Mouse (Mus musculus) central nervous system, embryonic 11.5 days (tissue): Measurements from ENCODE around the gene Zbtb7a. TPM values are rescaled to one million over a fixed set of nuclear protein-coding genes. Genes with fewer than 3 reads are reported as not detected.

Experiments used
- polyA plus RNA-seq: library from polyadenylated mRNA; depleted of rRNA; stranded (reverse); fragments of >200 nt; gene quantifications from 2 replicates; pipeline ENCODE4 v1.2.3, GENCODE M21; 2012; rRNA removed

The Zbtb7a gene
- polyA plus RNA-seq: 12.7 and 17.8 TPM in 2 replicates

DNA sequence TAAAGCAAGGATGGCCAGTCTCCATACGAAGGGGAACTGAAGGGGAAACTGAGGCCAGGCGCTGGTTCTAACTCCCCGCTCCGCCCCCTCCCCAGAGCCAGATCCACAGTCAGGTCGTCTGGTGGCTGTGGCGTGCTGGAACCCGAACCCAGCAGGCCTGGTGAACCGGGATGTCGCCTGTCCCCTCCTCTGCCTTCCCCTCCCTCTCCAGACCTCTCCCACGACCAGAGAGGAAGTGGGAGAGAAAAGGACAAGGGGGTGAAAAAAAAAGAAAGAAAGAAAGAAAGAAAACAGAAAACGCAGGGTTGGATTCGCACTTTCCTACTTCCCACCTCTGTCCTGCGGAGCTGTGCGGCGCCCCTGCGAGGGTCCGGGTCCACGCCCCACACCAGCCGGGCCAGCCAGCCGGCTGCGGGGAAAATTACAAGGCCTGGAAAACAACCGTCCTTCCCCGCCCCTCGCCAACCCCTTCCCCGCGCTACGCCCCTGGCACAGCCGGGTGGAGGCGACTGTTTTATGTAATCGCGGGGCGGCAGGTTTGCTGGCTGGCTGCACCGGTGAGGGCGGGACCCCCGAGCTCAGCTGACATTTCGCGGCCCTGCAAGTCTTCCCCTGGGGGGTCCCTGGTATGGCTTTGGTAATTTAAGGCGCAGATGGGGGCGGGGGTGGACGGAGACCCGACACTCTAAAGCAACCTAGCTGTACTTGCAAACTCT lies at the start of gene Zbtb7a:
Gene Zbtb7a (plus strand): TSS at position 255 of the 716 bp plus-strand sequence.

DNA sequence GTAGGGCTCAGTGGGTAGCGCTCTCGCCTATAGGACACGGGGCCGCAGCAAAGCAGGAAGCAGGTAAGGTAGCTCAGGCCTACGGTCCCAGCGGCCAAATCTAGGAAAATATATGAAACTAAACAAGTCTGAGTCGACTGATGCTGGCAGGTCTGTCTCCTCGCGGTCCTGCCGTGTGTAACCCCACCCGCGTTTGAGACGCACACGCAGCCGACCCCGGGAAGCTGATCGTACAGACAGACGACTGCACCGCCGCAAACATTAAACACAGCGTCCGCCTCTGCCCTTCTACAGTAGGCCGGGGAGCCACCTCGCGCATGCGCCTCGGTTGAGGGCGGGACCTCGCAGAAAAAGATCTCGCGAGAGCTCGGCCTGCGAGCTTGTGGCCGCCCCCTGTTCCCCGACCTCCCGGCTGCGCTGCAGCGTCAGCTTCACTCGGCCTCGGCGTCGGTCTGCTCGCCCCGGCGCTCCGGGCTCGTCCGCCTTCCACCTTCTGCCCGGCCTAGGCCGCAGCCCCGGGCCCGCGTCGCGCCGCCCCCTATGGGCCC lies 29.4 kb upstream of the Zbtb7a start, which contains the start of gene Map2k2:
Gene Map2k2 (plus strand): TSS at position 351 of the 548 bp plus-strand sequence.

DNA sequence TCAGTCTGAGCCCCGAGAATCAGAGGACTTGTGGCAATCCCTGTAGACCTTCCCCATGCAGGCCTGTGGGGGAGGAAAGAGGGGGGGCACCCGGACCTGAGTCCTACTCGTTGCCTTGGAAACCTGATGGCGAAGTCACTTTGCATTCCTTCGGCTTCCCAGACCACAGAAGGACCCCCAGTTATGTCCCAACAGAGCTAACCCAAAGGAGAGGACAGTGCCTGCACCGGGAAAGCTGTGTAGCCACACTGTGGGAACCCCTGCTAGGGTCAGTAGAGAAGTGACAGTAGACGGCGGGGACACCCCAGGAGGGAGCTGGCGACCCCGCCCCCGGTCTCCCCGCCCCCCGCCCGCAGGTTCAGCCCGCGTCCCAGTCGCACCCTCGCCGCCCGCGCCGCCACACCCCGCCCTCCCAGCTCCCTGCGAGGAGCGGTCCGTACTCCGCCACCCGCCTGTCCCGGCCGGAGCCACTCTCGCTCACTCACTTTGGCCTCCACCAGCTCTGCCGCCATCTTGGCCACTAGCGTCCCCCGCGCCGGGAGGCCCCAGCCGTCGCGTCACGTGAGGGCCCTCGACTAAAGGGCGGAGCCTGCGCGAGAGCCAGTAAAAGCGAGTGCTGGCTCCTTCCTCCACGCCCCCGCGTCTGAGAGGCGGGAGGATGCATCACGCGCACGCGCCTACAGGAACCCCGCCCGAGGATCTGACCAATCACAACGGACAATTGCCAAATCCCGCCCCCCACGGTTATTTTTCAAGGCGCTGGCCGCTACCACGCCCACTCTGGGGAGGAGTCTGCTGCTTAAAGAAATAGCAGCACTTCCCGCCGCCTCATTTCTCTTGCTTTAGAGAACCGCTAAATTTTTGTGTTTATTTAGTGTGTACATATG lies 32.4 kb downstream of the Zbtb7a start, which contains the start of gene Pias4:
Gene Pias4 (minus strand): TSS at position 724 of the 887 bp plus-strand sequence.

GRCm38 (mm10) chr10:81176466-81177271 lies 41.6 kb downstream of the Zbtb7a start, which contains the start of gene Eef2:
Eef2 (plus strand) TSS chr10:81176631.

DNA sequence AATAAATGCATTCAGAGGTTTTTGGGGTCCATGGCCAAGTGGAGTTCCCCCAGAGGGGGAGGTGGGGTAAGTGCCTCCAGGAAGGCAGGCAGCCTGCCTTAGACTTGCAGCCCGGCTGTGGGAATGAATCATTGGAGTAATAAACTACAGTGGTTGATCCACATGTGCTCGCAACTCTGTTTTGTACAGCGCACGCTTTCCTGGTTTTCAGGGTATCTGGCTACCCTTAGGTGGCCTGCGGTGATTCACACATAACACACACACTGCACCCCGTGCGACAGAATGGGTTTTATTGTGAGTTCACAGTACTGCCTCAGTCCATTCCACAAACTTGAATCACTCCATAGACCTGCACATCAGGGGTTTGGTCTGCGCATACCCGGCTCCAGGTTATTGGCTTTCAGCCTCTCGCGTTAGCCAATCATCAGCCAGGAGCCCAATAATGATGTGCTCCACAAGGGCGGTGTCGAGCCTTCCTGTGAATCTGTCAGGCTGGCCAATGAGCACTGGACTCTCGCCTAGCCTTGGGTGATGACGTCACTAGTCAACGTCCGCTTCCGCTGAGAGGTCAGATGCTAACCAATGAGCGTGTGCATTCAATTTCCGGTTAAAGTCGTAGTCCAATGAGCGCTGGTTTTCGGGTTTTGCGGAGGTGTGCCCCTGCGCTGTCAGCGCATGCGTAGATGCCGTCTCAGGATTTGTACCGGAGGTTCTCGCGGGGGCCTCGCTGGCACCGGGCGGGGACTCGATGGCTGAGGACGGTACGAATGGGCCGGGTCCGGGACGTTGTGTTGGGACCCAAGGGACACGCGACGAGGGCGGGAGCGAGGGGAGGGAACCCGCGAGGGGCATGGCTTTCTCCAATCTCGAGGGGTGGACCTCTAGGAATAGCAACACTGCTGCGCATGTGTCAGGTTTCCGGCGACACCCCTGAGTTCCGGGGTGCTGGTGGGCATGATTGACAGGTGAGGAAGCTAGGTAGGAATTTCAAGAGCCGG lies 47.6 kb downstream of the Zbtb7a start, which contains the start of gene Dapk3:
Gene Dapk3 (plus strand): TSS at position 670 of the 998 bp plus-strand sequence.

DNA sequence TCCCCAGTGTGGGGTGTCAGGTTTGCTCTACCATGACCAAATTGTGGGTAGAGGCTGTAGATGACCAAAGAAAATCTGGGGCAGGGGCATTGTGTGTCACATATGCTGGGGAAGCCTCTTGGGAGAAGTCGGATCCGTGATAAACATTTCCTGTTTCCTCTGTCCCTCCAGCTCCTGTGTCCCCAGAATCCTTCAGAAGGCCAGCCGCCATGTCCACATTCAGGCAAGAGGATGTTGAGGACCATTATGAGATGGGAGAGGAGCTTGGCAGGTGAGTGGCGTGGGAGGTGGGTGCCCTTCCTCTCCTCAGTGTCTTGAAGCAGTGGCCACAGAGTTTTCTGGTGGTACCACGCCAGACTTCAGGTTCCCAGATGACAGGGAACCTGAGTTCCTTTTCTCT lies 48.8 kb downstream of the Zbtb7a start, which contains the start of gene 4930442H23Rik:
Gene 4930442H23Rik (minus strand): TSS at position 45 of the 400 bp plus-strand sequence.

DNA sequence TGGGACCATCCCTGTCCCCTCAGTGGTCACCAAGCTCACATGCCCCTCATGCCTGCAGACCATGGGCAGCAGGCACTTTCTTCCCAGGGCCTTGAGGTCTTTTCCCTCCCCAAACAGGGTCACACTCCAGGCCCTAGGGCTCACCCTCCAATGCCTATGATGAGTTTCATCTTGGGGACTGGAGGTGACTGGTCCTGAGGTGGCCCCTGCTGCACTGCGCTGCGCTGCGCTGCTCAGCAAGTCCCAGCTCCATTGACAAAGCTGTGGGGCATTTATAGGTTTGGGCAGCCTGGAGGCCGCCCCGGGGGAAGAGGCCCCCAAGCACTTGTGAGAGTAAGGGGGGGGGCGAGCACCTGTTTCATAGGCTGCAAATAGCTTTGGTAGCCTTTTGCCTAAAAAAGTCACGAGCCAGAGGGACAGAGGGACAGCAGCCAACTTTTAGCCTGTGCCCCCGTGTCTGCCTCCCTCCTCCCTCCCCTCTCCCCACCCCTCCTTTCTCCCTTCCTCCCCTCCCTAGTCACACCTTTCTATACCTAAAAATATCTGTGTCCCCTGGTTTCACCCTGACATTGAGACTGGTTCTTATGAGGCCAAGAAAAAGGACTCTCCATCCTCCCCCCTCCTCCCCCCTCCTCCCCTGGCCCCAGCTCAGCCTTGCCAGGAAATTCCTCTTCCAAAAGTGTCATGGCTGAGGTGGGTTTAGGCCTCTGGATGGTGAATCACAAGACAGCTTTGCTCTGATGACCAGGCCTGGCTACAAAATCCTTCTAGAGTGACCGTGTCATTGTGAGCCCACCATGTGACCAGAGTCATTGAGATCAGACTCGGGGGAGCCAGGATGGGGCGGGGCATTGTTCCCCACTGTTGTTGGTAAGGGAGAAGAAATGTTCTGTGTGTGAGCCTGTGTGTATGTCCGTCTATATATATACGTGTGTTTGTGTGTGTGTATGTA lies 67.1 kb downstream of the Zbtb7a start, which contains the start of gene Nmrk2:
Gene Nmrk2 (minus strand): TSS at position 245 of the 952 bp plus-strand sequence.

Other genes with a start within 250 kb of the Zbtb7a start
- 199 and 235 TPM in 2 replicates for gene Timm13, start 234.3 kb upstream of the Zbtb7a start, polyA plus RNA-seq
- gene Lmnb2, start 217.0 kb upstream of the Zbtb7a start, polyA plus RNA-seq: 69.6 and 106 TPM in 2 replicates
- gene Gadd45b, start 205.1 kb upstream of the Zbtb7a start, polyA plus RNA-seq: 12.2 and 15.1 TPM in 2 replicates
- gene Gng7, start 120.3 kb upstream of the Zbtb7a start, polyA plus RNA-seq: 3.4 and 5.5 TPM in 2 replicates
- 5.8 and 6.1 TPM in 2 replicates for gene Diras1, start 109.6 kb upstream of the Zbtb7a start, polyA plus RNA-seq
- 26.5 and 35.6 TPM in 2 replicates for gene Slc39a3, start 97.8 kb upstream of the Zbtb7a start, polyA plus RNA-seq
- 168 and 193 TPM in 2 replicates for gene Sgta, start 75.0 kb upstream of the Zbtb7a start, polyA plus RNA-seq
- gene Thop1, start 65.2 kb upstream of the Zbtb7a start, polyA plus RNA-seq: 62.7 and 69.0 TPM in 2 replicates
- 0.52 and 0.73 TPM in 2 replicates for gene Creb3l3, start 36.3 kb upstream of the Zbtb7a start, polyA plus RNA-seq
- 167 and 173 TPM in 2 replicates for gene Map2k2, start 29.3 kb upstream of the Zbtb7a start, polyA plus RNA-seq
- 39.5 and 41.3 TPM in 2 replicates for gene Pias4, start 32.7 kb downstream of the Zbtb7a start, polyA plus RNA-seq
- 1,158 and 1,360 TPM in 2 replicates for gene Eef2, start 41.4 kb downstream of the Zbtb7a start, polyA plus RNA-seq
- 63.2 and 71.7 TPM in 2 replicates for gene Dapk3, start 47.8 kb downstream of the Zbtb7a start, polyA plus RNA-seq
- gene 4930442H23Rik, start 48.6 kb downstream of the Zbtb7a start, polyA plus RNA-seq: not detected in 2 replicates
- 0.02 and 0.04 TPM in 2 replicates for gene Nmrk2, start 66.8 kb downstream of the Zbtb7a start, polyA plus RNA-seq
- gene Atcay, start 95.6 kb downstream of the Zbtb7a start, polyA plus RNA-seq: 25.0 and 36.7 TPM in 2 replicates
- gene Zfr2, start 97.9 kb downstream of the Zbtb7a start, polyA plus RNA-seq: 16.3 and 16.6 TPM in 2 replicates
- gene Matk, start 117.7 kb downstream of the Zbtb7a start, polyA plus RNA-seq: 4.0 and 4.3 TPM in 2 replicates
- 91.5 and 109 TPM in 2 replicates for gene Mrpl54, start 131.7 kb downstream of the Zbtb7a start, polyA plus RNA-seq
- 25.6 and 44.9 TPM in 2 replicates for gene Apba3, start 131.7 kb downstream of the Zbtb7a start, polyA plus RNA-seq
- 2.6 and 4.2 TPM in 2 replicates for gene Tjp3, start 156.4 kb downstream of the Zbtb7a start, polyA plus RNA-seq
- gene Pip5k1c, start 157.7 kb downstream of the Zbtb7a start, polyA plus RNA-seq: 84.4 and 91.7 TPM in 2 replicates
- 50.3 and 63.1 TPM in 2 replicates for gene Cactin, start 185.9 kb downstream of the Zbtb7a start, polyA plus RNA-seq
- 2.4 and 3.1 TPM in 2 replicates for gene Tbxa2r, start 193.5 kb downstream of the Zbtb7a start, polyA plus RNA-seq
- gene Gipc3, start 208.0 kb downstream of the Zbtb7a start, polyA plus RNA-seq: 0.04 and 0.06 TPM in 2 replicates
- 116 and 139 TPM in 2 replicates for gene Hmg20b, start 215.3 kb downstream of the Zbtb7a start, polyA plus RNA-seq
- gene Mfsd12, start 222.3 kb downstream of the Zbtb7a start, polyA plus RNA-seq: 8.6 and 9.0 TPM in 2 replicates
- 0.28 and 0.31 TPM in 2 replicates for gene 4930404N11Rik, start 230.6 kb downstream of the Zbtb7a start, polyA plus RNA-seq
- gene Fzr1, start 243.3 kb downstream of the Zbtb7a start, polyA plus RNA-seq: 91.8 and 113 TPM in 2 replicates
- 56.2 and 57.9 TPM in 2 replicates for gene Dohh, start 249.2 kb downstream of the Zbtb7a start, polyA plus RNA-seq
- 3.9 and 4.3 TPM in 2 replicates for gene Gm48551, start 249.2 kb downstream of the Zbtb7a start, polyA plus RNA-seq